Mouse (Mus musculus) intestine, postnatal 0 days (tissue): ENCODE results near the gene Pcdh15. TPM values are rescaled to one million over a fixed set of nuclear protein-coding genes. Genes with fewer than 3 reads are reported as not detected.

Source experiments
- ATAC-seq: fragments of 200-750 bp; cut with Nextera tagmentation; 2 replicates; pipeline ENCODE4 v1.8.0; 2017; ENCODE audit warnings: mild to moderate bottlenecking, moderate TSS enrichment, moderate library complexity
- H3K27ac ChIP-seq: fragments of 300-500 bp; sonication (generic); 2 replicates; pipeline ENCODE4 v1.5.1; 2014; ENCODE audit warnings: mild to moderate bottlenecking, low read depth, low read length, moderate library complexity
- H3K27me3 ChIP-seq: fragments of 300-500 bp; sonication (generic); replicated peaks from 2 replicates; pipeline ENCODE4 v1.6.1; 2014; ENCODE audit warnings: low read length, mixed read lengths; ENCODE audit not compliant: control insufficient read depth, insufficient read depth
- H3K36me3 ChIP-seq: fragments of 300-500 bp; sonication (generic); 2 replicates; pipeline ENCODE4 v1.6.1; 2014; ENCODE audit warnings: mild to moderate bottlenecking, moderate library complexity; ENCODE audit not compliant: control insufficient read depth, insufficient read depth
- H3K4me1 ChIP-seq: fragments of 300-500 bp; sonication (generic); replicated peaks from 2 replicates; pipeline ENCODE4 v1.6.1; 2014; ENCODE audit warnings: antibody characterized with exemption, low read length, mixed read lengths; ENCODE audit not compliant: control insufficient read depth, insufficient read depth
- H3K4me2 ChIP-seq: fragments of 300-500 bp; sonication (generic); replicated peaks from 2 replicates; pipeline ENCODE4 v1.6.1; 2014; ENCODE audit warnings: low read depth, mild to moderate bottlenecking, moderate library complexity
- H3K4me3 ChIP-seq: fragments of 300-500 bp; sonication (generic); 2 replicates; pipeline ENCODE4 v1.5.1; 2014; ENCODE audit warnings: low read depth, low read length
- H3K9ac ChIP-seq: fragments of 300-500 bp; sonication (generic); 2 replicates; pipeline ENCODE4 v1.6.1; 2014; ENCODE audit warnings: mild to moderate bottlenecking, low read depth, low read length
- H3K9me3 ChIP-seq: fragments of 300-500 bp; sonication (generic); 2 replicates; pipeline ENCODE4 v1.6.1; 2016; ENCODE audit warnings: mixed run types; ENCODE audit not compliant: control insufficient read depth
- CTCF ChIP-seq: sonication (generic); IDR thresholded peaks from 2 replicates; pipeline ENCODE4 v1.5.1; 2016; ENCODE audit warnings: low read depth, mild to moderate bottlenecking, control low read depth, antibody characterized with exemption, moderate library complexity
- WGBS: fragments of 180-500 bp; shearing (Covaris S2); extraction: QIAGEN DNeasy Blood & Tissue Kit; methylation state at CpG from one replicate; pipeline ENCODE4 v1.1.7; 2014; 5-methylcytosine and 5-hydroxymethylcytosine counted together
- polyA plus RNA-seq: library from polyadenylated mRNA; unstranded; fragments of >200 nt; fragmentation: Nextera tagmentation; extraction: Ambion mirVana; gene quantifications from 2 replicates; pipeline ENCODE4 v1.2.1, GENCODE M21; 2015

The Pcdh15 gene
- polyA plus RNA-seq, 1 experiment from 2014 or later, result 0.61 TPM

DNA sequence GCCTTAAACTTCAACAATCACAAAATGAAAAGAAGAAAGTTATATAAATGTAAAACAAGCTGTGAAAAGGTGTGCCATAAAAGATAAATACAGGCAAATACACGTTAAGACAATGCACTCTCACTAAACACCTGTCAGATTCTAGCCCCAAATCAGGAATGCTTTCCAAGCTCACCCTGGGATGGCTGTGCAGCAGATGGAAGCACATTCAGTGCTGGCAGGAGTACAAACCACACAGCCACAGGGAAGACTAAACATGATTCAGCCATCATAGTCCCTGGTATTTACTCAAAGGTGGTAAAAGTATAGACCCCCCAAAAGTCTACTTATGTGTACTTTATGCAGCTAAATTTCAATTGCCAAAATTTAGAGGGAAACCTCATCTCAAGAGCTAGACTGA lies 909.7 kb downstream of the Pcdh15 start:
- no peak overlapping the region for H3K9ac ChIP-seq
- no peak for ATAC-seq
- no peaks in the 10 kb centered on the region for H3K4me1 ChIP-seq
- H3K27ac ChIP-seq, result no peak overlapping the region
- no peaks in the 10 kb centered on the region for H3K9me3 ChIP-seq
- 34% methylated on average over 1 of the region's 1 CpGs for WGBS
- no peak for TF ChIP-seq CTCF
- no peak overlapping the region for H3K4me3 ChIP-seq
- no peaks in the 10 kb centered on the region for H3K27me3 ChIP-seq
- H3K4me2 ChIP-seq, result no peak overlapping the region
- no peaks in the 10 kb centered on the region for H3K36me3 ChIP-seq

DNA sequence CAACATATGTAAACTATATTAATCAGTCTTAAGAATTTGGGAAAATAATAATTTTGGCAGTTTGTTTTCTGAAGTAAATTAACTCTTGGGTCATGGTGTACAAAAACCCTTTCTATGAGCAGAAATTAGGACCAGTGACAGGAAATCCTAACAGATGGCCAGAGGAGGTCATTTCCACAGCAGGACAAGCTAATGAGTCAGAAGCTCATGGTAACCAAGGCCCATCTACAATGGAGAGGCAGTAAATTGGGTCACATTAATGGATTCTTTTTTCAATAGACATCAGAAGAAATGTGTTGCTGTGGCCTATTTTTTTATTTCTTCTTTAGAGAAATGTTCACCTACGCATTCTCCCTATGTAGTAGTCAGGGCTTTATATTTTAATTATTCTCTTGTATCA lies 923.9 kb downstream of the Pcdh15 start:
- no peak overlapping the region for H3K27ac ChIP-seq
- TF ChIP-seq CTCF, result no peak
- no peaks in the 10 kb centered on the region for H3K9me3 ChIP-seq
- no peak for ATAC-seq
- no peaks in the 10 kb centered on the region for H3K4me1 ChIP-seq
- H3K9ac ChIP-seq, result no peak overlapping the region
- H3K36me3 ChIP-seq, result no peaks in the 10 kb centered on the region
- WGBS, result 78% methylated on average over 1 of the region's 1 CpGs
- no peaks in the 10 kb centered on the region for H3K27me3 ChIP-seq
- no peak overlapping the region for H3K4me2 ChIP-seq
- H3K4me3 ChIP-seq, result no peak overlapping the region

DNA sequence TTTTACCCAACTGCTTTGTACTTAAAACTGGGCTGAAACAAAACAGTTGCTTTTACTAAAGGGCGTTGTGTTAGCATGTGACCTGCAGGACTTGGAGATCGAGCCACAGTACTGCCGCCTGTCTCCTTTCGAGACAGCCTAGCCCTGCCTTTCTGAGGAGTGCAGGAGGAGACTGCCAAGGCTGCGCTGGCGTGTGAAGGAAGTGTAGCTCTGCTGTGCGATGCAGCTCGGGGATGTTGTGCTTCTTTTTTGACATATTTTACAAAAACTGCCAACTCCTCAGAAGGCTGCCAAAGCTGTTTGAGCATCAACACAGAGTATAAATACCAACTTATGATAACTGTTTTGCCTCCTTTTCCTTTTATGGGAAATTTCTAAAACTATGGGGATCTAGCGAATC lies 953.9 kb downstream of the Pcdh15 start:
- H3K9ac ChIP-seq, result no peak overlapping the region
- H3K27me3 ChIP-seq, result no peaks in the 10 kb centered on the region
- no peak overlapping the region for H3K4me3 ChIP-seq
- TF ChIP-seq CTCF, result no peak
- H3K4me2 ChIP-seq, result no peak overlapping the region
- H3K9me3 ChIP-seq, result no peaks in the 10 kb centered on the region
- no peak overlapping the region for H3K27ac ChIP-seq
- no peak for ATAC-seq
- H3K36me3 ChIP-seq, result no peaks in the 10 kb centered on the region
- H3K4me1 ChIP-seq, result no peaks in the 10 kb centered on the region
- 59% methylated on average over 9 of the region's 9 CpGs for WGBS

DNA sequence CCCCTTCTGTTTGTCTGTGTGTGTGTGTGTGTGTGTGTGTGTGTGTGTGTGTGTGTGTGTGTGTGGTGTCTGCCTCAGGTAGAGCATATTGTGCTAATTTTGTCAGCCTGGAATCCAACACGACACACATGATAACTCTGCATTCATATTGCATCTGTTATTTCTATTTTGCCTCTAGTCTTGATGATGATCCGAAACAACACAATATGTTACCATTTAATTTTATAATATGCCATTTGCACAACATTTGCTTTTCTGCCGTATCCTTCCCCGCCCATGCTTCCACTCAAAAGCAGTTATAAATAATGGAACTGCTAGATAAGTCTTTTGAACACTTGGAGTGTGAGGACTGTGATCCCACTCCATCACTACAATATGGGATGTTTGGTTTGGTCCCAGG lies 987.5 kb downstream of the Pcdh15 start:
- H3K36me3 ChIP-seq, result no peaks in the 10 kb centered on the region
- no peaks in the 10 kb centered on the region for H3K9me3 ChIP-seq
- H3K27ac ChIP-seq, result no peak overlapping the region
- H3K4me2 ChIP-seq, result no peak overlapping the region
- H3K9ac ChIP-seq, result no peak overlapping the region
- ATAC-seq, result no peak
- H3K4me3 ChIP-seq, result no peak overlapping the region
- TF ChIP-seq CTCF, result no peak
- no peaks in the 10 kb centered on the region for H3K27me3 ChIP-seq
- WGBS, result 88% methylated on average over 4 of the region's 4 CpGs
- no peaks in the 10 kb centered on the region for H3K4me1 ChIP-seq

DNA sequence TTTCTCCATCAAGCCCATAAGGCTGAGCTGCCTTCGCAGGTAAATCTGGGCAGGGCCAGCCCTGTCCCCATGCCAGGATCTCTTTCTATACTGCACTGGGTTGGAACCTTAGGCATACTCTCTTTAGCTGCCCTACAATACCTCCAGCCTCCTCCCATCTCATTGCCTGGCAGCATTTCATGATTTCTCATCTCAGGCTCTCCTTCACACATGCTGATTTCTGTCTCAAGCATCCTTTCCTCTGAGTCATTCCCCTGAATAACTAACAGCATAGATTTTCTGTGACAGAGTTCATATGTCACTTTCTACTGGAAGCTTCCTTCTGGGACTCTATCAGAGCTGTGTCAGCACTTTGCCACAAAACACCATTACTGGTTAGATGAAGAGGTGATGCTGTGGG lies 999.2 kb downstream of the Pcdh15 start:
- H3K36me3 ChIP-seq, result no peaks in the 10 kb centered on the region
- H3K27me3 ChIP-seq, result no peaks in the 10 kb centered on the region
- ATAC-seq, result no peak
- no peak for TF ChIP-seq CTCF
- H3K9ac ChIP-seq, result no peak overlapping the region
- no peak overlapping the region for H3K4me3 ChIP-seq
- no peak overlapping the region for H3K27ac ChIP-seq
- no peak overlapping the region for H3K4me2 ChIP-seq
- no peaks in the 10 kb centered on the region for H3K4me1 ChIP-seq
- 88% methylated on average over 1 of the region's 1 CpGs for WGBS
- no peaks in the 10 kb centered on the region for H3K9me3 ChIP-seq

DNA sequence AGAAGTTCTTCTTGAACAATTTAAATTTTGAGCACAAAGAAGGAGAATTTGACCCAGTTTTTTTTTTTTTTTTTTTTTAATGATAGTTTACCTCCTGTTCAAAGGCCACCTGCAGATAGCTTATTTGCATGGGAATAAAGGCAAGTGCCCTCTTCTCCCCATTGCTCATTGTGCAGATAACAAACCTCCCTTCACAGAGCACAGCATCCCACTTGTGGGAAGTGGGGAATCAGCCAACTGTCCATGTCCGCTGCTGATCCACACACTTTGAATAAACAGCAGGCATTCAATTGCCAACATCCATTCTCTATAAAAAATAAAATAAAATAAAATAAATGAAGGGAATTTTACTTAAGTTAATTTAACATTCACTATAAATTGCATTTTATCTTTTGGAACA lies 1015.0 kb downstream of the Pcdh15 start:
- no peak overlapping the region for H3K27ac ChIP-seq
- ATAC-seq, result no peak
- no peak overlapping the region for H3K9ac ChIP-seq
- H3K4me1 ChIP-seq, result no peaks in the 10 kb centered on the region
- no peaks in the 10 kb centered on the region for H3K9me3 ChIP-seq
- TF ChIP-seq CTCF, result no peak
- H3K4me3 ChIP-seq, result no peak overlapping the region
- H3K27me3 ChIP-seq, result no peaks in the 10 kb centered on the region
- H3K4me2 ChIP-seq, result no peak overlapping the region
- WGBS, result 73% methylated on average over 1 of the region's 1 CpGs
- no peaks in the 10 kb centered on the region for H3K36me3 ChIP-seq

DNA sequence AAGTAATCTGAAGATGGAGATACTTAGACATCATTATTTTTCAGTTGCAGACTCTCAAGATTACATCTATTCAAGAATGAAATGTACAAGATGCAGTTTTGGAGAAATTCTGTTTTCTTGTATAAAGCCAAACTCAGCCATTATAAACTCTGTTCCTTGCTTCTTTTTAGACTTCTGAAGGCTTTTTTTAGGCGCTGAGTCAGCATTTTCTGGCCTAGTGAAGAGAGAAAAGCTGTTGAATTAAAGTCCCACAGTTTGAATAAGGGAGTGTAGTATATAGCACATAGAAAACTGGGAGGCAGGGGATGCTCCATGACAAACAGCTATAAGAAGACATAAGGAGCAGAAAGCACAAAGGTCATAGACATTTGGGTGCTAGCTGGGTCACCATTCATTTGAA lies 1017.7 kb downstream of the Pcdh15 start:
- Histone ChIP-seq H3K4me2 (no peak overlapping the region), H3K9me3 (no peaks in the 10 kb centered on the region), H3K4me1 (no peaks in the 10 kb centered on the region), H3K9ac (no peak overlapping the region), H3K4me3 (no peak overlapping the region), H3K27me3 (no peaks in the 10 kb centered on the region), H3K27ac (no peak overlapping the region), H3K36me3 (no peaks in the 10 kb centered on the region)
- no peak for ATAC-seq
- 38% methylated on average over 1 of the region's 1 CpGs for WGBS
- no peak for TF ChIP-seq CTCF
